Mouse (Mus musculus) midbrain, postnatal 0 days (tissue): ENCODE measurements at regions not wholly inside any gene's neighbourhood (a gene's known extent, or its start where the extent isn't known, plus 50 kb on each side); places are given as distances from the start of the nearest gene placed in this dataset.
A peak's percentile ranks its signal among the peaks of the same experiment; 100 is the strongest.

Experiments
- ATAC-seq: fragments of 200-750 bp; cut with Nextera tagmentation; 2 replicates; pipeline ENCODE4 v1.8.0; 2017; ENCODE audit warnings: moderate number of reproducible peaks, mild to moderate bottlenecking, moderate TSS enrichment, moderate library complexity; ENCODE audit not compliant: low FRiP score
- DNase-seq: peaks from one replicate; pipeline ENCODE4 v3.0.0-alpha.2; 2015; ENCODE audit warnings: low spot score
- H3K27ac ChIP-seq: fragments of 300-500 bp; sonication (generic); 2 replicates; pipeline ENCODE4 v1.5.1; 2014; ENCODE audit warnings: low read depth, mild to moderate bottlenecking, low read length, mixed read lengths
- H3K27me3 ChIP-seq: fragments of 300-500 bp; sonication (generic); 2 replicates; pipeline ENCODE4 v1.6.1; 2014; ENCODE audit warnings: low read length, control low read depth, mixed read lengths; ENCODE audit not compliant: insufficient read depth
- H3K36me3 ChIP-seq: fragments of 300-500 bp; sonication (generic); 2 replicates; pipeline ENCODE4 v1.6.1; 2014; ENCODE audit warnings: low read length, control low read depth, mixed read lengths; ENCODE audit not compliant: insufficient read depth
- H3K4me1 ChIP-seq: fragments of 300-500 bp; sonication (generic); 2 replicates; pipeline ENCODE4 v1.6.1; 2014; ENCODE audit warnings: mild to moderate bottlenecking, control low read depth, antibody characterized with exemption, low read length, mixed read lengths; ENCODE audit not compliant: insufficient read depth
- H3K4me2 ChIP-seq: fragments of 300-500 bp; sonication (generic); 2 replicates; pipeline ENCODE4 v1.6.1; 2014; ENCODE audit warnings: low read depth, mild to moderate bottlenecking, low read length, mixed read lengths; ENCODE audit not compliant: poor library complexity, severe bottlenecking
- H3K4me3 ChIP-seq: fragments of 300-500 bp; sonication (generic); 2 replicates; pipeline ENCODE4 v1.5.1; 2014; ENCODE audit warnings: low read depth, mild to moderate bottlenecking, low read length, moderate library complexity
- H3K9ac ChIP-seq: fragments of 300-500 bp; sonication (generic); replicated peaks from 2 replicates; pipeline ENCODE4 v1.6.1; 2014; ENCODE audit warnings: mild to moderate bottlenecking, low read length, moderate library complexity, mixed read lengths; ENCODE audit not compliant: poor library complexity, severe bottlenecking
- H3K9me3 ChIP-seq: fragments of 300-500 bp; sonication (generic); 2 replicates; pipeline ENCODE4 v1.6.1; 2016; ENCODE audit warnings: low read length, control low read depth
- CTCF ChIP-seq: IDR thresholded peaks from 2 replicates; pipeline ENCODE4 v1.5.1; 2016; ENCODE audit warnings: antibody characterized with exemption, mild to moderate bottlenecking
- WGBS: fragments of 180-500 bp; shearing (Covaris S2); extraction: QIAGEN DNeasy Blood & Tissue Kit; methylation state at CpG from one replicate; pipeline ENCODE4 v1.1.7; 2014; 5-methylcytosine and 5-hydroxymethylcytosine counted together

GRCm38 (mm10) chr5:74870615-74871014 lies 167.9 kb upstream of the Lnx1 start:
- no peak overlapping the region for H3K4me2 ChIP-seq

GRCm38 (mm10) chr5:74867113-74867785 lies 164.5 kb upstream of the Lnx1 start:
- ATAC-seq (no peak), DNase-seq (peak; percentile 51)
- TF ChIP-seq CTCF = no peak

More at GRCm38 (mm10) chr5:74870615-74871014, 167.9 kb upstream of the Lnx1 start:
- Histone ChIP-seq H3K36me3 (no peaks in the 10 kb centered on the region), H3K9me3 (no peaks in the 10 kb centered on the region), H3K4me1 (no peaks in the 10 kb centered on the region), H3K27me3 (no peaks in the 10 kb centered on the region), H3K27ac (no peak overlapping the region), H3K9ac (no peak overlapping the region), H3K4me3 (no peak overlapping the region)
- WGBS = 78% methylated on average over 12 of the region's 12 CpGs
- DNase-seq (no peak), ATAC-seq (no peak)
- TF ChIP-seq CTCF = no peak

GRCm38 (mm10) chr5:74866697-74867096 lies 164.0 kb upstream of the Lnx1 start:
- ATAC-seq = no peak
- Histone ChIP-seq H3K27me3 (no peaks in the 10 kb centered on the region), H3K9me3 (no peaks in the 10 kb centered on the region), H3K27ac (no peak overlapping the region), H3K4me3 (no peak overlapping the region), H3K4me2 (no peak overlapping the region), H3K36me3 (no peaks in the 10 kb centered on the region), H3K4me1 (no peaks in the 10 kb centered on the region), H3K9ac (no peak overlapping the region)
- WGBS = 77% methylated on average over 7 of the region's 7 CpGs
- TF ChIP-seq CTCF = no peak
- no peak for DNase-seq

More at GRCm38 (mm10) chr5:74867113-74867785, 164.5 kb upstream of the Lnx1 start:
- Histone ChIP-seq H3K27ac (no peak overlapping the region), H3K27me3 (no peaks in the 10 kb centered on the region), H3K36me3 (no peaks in the 10 kb centered on the region), H3K4me2 (no peak overlapping the region), H3K4me3 (no peak overlapping the region), H3K9me3 (no peaks in the 10 kb centered on the region), H3K4me1 (no peaks in the 10 kb centered on the region), H3K9ac (no peak overlapping the region)
- 91% methylated on average over 11 of the region's 11 CpGs for whole genome bisulfite sequencing

- DNase-seq = no peak
- 93% methylated on average over 9 of the region's 9 CpGs for WGBS
Observed at GRCm38 (mm10) chr5:74865446-74865845, 162.7 kb upstream of the Lnx1 start.

GRCm38 (mm10) chr5:74864540-74865157 lies 161.9 kb upstream of the Lnx1 start:
- Histone ChIP-seq H3K27me3 (no peaks in the 10 kb centered on the region), H3K4me2 (no peak overlapping the region), H3K36me3 (no peaks in the 10 kb centered on the region), H3K9ac (no peak overlapping the region), H3K4me3 (no peak overlapping the region), H3K9me3 (no peaks in the 10 kb centered on the region), H3K27ac (no peak overlapping the region), H3K4me1 (no peaks in the 10 kb centered on the region)
- DNase-seq = no peak
- no peak for ATAC-seq
- 88% methylated on average over 6 of the region's 6 CpGs for WGBS
- TF ChIP-seq CTCF = no peak

More at GRCm38 (mm10) chr5:74865446-74865845, 162.7 kb upstream of the Lnx1 start:
- H3K4me1 ChIP-seq = no peaks in the 10 kb centered on the region
- no peak overlapping the region for H3K9ac ChIP-seq
- no peaks in the 10 kb centered on the region for H3K27me3 ChIP-seq
- no peak overlapping the region for H3K4me2 ChIP-seq
- no peak for ATAC-seq
- TF ChIP-seq CTCF = no peak
- H3K9me3 ChIP-seq = no peaks in the 10 kb centered on the region
- no peak overlapping the region for H3K4me3 ChIP-seq
- no peak overlapping the region for H3K27ac ChIP-seq
- H3K36me3 ChIP-seq = no peaks in the 10 kb centered on the region

- 49% methylated on average over 2 of the region's 2 CpGs for WGBS
- no peak for TF ChIP-seq CTCF
Observed at GRCm38 (mm10) chr5:74861297-74861696, 158.6 kb upstream of the Lnx1 start.

More at GRCm38 (mm10) chr5:74861297-74861696, 158.6 kb upstream of the Lnx1 start:
- no peaks in the 10 kb centered on the region for H3K4me1 ChIP-seq
- H3K36me3 ChIP-seq = no peaks in the 10 kb centered on the region
- no peak overlapping the region for H3K9ac ChIP-seq
- H3K4me2 ChIP-seq = no peak overlapping the region
- H3K27ac ChIP-seq = no peak overlapping the region
- DNase-seq = no peak
- no peaks in the 10 kb centered on the region for H3K9me3 ChIP-seq
- H3K27me3 ChIP-seq = no peaks in the 10 kb centered on the region
- ATAC-seq = no peak
- H3K4me3 ChIP-seq = no peak overlapping the region
